Mouse (Mus musculus): ENCODE data around the gene Macrod2.

DNA sequence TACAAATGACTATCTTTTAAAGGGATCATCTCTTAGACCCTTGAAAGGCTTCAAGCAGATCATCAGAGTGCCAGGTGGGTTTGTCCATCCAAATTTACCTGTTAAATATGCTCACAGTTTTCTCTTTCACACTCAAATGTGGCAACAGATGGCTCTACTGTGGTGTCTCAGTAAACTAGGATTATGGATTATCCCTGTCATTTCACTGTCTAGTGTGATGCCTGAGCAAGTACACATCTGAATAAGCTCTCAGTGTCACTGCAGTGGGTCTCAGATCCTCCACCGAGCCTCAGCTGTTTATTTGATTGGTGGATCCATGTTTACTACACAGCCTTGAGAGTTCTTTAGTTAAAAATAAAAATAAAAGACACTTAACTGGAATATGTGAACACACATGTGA lies 1343.6 kb downstream of the Macrod2 start:
- TF ChIP-seq CTCF (IDR thresholded peaks at IDR 0.05; ENCODE audit: control insufficient read depth, insufficient read depth, insufficient replicate concordance, low read depth, low read length): no peak
- TF ChIP-seq POLR2A (IDR thresholded peaks at IDR 0.05; ENCODE audit: control insufficient read depth, low read depth, low read length): no peak

Measured in testis, adult 2 months (tissue).